In genomic region chr1:119442901-119443300, GRCm38 (mm10) we compare ENCODE assay signal across 28 mouse cellular contexts. TPM values are rescaled to one million over a fixed set of nuclear protein-coding genes. Genes with fewer than 3 reads are reported as not detected.
"Had no signal": no experiment of that assay in that cellular context is flagged by ENCODE, and none has a peak within 500 bp of the region (broad histone marks: within the 10 kb centered on the region; RNA-seq: fewer than 3 reads in every experiment).

No protein-coding gene starts in this region.

- H3K27ac ChIP-seq: heart, adult 2 months; hindbrain, embryonic 10.5 days; hindbrain, embryonic 12.5 days; hindbrain, embryonic 14.5 days; intestine, embryonic 15.5 days; kidney, embryonic 15.5 days; kidney, postnatal 0 days; left cerebral cortex, adult 2 months; limb, embryonic 10.5 days; limb, embryonic 12.5 days; liver, embryonic 13.5 days; liver, embryonic 15.5 days had no signal

- H3K9me3 ChIP-seq: heart, embryonic 12.5 days; hindbrain, embryonic 10.5 days; hindbrain, embryonic 12.5 days; intestine, embryonic 15.5 days; kidney, embryonic 15.5 days; limb, embryonic 10.5 days; limb, embryonic 12.5 days; liver, embryonic 13.5 days; liver, embryonic 15.5 days had no signal

- H3K27me3 ChIP-seq: hindbrain, embryonic 12.5 days; intestine, embryonic 15.5 days; limb, embryonic 12.5 days; liver, embryonic 13.5 days; liver, embryonic 15.5 days had no signal

- H3K36me3 ChIP-seq: heart, embryonic 12.5 days; hindbrain, embryonic 10.5 days; hindbrain, embryonic 12.5 days; intestine, embryonic 15.5 days; kidney, embryonic 15.5 days; limb, embryonic 10.5 days; limb, embryonic 12.5 days; liver, embryonic 13.5 days; liver, embryonic 15.5 days had no signal

- ATAC-seq: hindbrain, embryonic 16.5 days; inflammation-experienced regulatory T-cells, adult 6 months; intestine, embryonic 15.5 days had no signal

- H3K4me1 ChIP-seq: hindbrain, embryonic 10.5 days; hindbrain, embryonic 12.5 days; intestine, embryonic 15.5 days; limb, embryonic 10.5 days; limb, embryonic 12.5 days; liver, embryonic 13.5 days; liver, embryonic 15.5 days had no signal

- H3K4me3 ChIP-seq: heart, adult 2 months; heart, embryonic 12.5 days; hindbrain, embryonic 10.5 days; hindbrain, embryonic 12.5 days; intestine, embryonic 15.5 days; kidney, embryonic 15.5 days; left cerebral cortex, adult 2 months; limb, embryonic 10.5 days; limb, embryonic 12.5 days; liver, embryonic 13.5 days; liver, embryonic 15.5 days had no signal

- DNase-seq: gastrocnemius, postnatal 14 days; gastrocnemius, postnatal 36 days; heart, adult 11 months; heart, adult 2 months; heart, postnatal 10 days; heart, postnatal 4 days; kidney, adult 11 months; kidney, adult 2 months; kidney, adult 9 months; kidney, postnatal 14 days; kidney, postnatal 36 days; layer of hippocampus, adult 9-11 months; liver; liver, embryonic 13.5 days had no signal

- H3K9ac ChIP-seq: heart, embryonic 12.5 days; hindbrain, embryonic 12.5 days; hindbrain, embryonic 14.5 days; intestine, embryonic 15.5 days; kidney, embryonic 15.5 days; limb, embryonic 12.5 days; liver, embryonic 13.5 days; liver, embryonic 15.5 days had no signal

- H3K4me2 ChIP-seq: heart, embryonic 12.5 days; hindbrain, embryonic 12.5 days; hindbrain, embryonic 14.5 days; intestine, embryonic 15.5 days; kidney, embryonic 15.5 days; limb, embryonic 12.5 days; liver, embryonic 11.5 days; liver, embryonic 13.5 days; liver, embryonic 15.5 days had no signal

RNA-seq across cellular contexts. Expression of gene Inhbb, which starts 20.9 kb away (rescaled TPM):
- polyA plus RNA-seq: inflammation-experienced regulatory T-cells, adult 6 months had no signal
